ENCODE assay signal across 8 mouse cellular contexts in the genomic region with DNA sequence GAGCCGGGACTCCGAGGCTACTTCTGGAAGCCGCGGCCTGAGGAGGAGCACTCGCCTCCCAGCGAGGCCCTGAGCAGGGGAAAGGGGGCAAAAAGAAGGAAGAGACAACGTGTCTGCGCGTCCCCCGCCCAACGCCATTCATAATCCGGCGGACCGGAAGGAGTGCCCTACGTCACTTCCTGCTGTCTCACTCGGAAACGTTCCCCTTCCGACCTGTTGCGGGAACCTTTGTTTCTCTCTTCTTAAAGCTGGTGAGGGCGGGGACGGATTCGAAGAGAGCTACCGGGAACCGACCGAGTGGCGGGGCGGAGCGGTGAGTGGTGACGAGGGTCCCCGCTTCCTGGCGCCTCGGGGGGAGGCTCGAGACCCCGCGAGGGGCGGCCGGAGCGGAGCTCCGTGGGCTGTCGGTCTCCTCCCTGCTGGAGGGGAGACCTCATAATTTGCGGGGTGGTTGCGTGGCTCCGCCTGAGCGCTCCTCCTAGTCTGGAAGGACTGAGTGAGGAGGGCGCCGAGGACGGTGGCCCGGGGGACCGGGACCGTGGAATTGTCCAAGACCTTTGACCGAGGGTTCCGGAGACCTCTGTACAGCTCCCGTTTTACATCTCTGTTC. TPM values are rescaled to one million over a fixed set of nuclear protein-coding genes. Genes with fewer than 3 reads are reported as not detected.
DNase-seq lines count a peak whose midpoint lies in the region; ATAC-seq lines count a peak whose summit lies in the region.

A gene (plus strand): TSS at position 177 of the 610 bp plus-strand sequence.
A gene (minus strand): TSS at position 370 of the 610 bp plus-strand sequence.

- peak; percentile 91 for DNase-seq in T-cell, adult 2 months (ENCODE audit: low spot score)
- DNase-seq in cerebellum, postnatal 36 days = peak; percentile 91 to 94
- DNase-seq in frontal cortex, postnatal 36 days (ENCODE audit: low spot score in 2 of 2) = peak; percentile 93 to 96
- DNase-seq in left cerebral cortex, adult 11 months (ENCODE audit: low spot score) = peak; percentile 87
- DNase-seq in lung, postnatal 4 days = peak; percentile 93 to 94
- peak; percentile 94 for DNase-seq in retina, postnatal 7 days (ENCODE audit: low read depth, low spot score)
- DNase-seq in urinary bladder, adult 2 months (ENCODE audit: low spot score) = peak; percentile 81

- peaks cover 26% of the 10 kb centered on the region for H3K4me1 ChIP-seq in hindbrain, embryonic 15.5 days (replicated peaks)

- peak within 1 kb of the TSS; percentile 94 for H3K9ac ChIP-seq in hindbrain, embryonic 15.5 days

- H3K36me3 ChIP-seq in hindbrain, embryonic 15.5 days = no peaks in the 10 kb centered on the region

- no peaks in the 10 kb centered on the region for H3K27me3 ChIP-seq in hindbrain, embryonic 15.5 days

- no peaks in the 10 kb centered on the region for H3K9me3 ChIP-seq in hindbrain, embryonic 15.5 days

- H3K4me2 ChIP-seq in hindbrain, embryonic 15.5 days = peak within 1 kb of the TSS; percentile 76

- H3K4me3 ChIP-seq in hindbrain, embryonic 15.5 days = peak within 1 kb of the TSS; percentile 97

- peak; percentile 98 for ATAC-seq in hindbrain, embryonic 15.5 days (ENCODE audit: low FRiP score, low read depth)

- peak within 1 kb of the TSS; percentile 97 for H3K27ac ChIP-seq in hindbrain, embryonic 15.5 days (replicated peaks)

- WGBS in hindbrain, embryonic 15.5 days = under 1% methylated on average over 53 of the region's 53 CpGs

RNA-seq across cellular contexts. Expression of the first gene that starts in this region (rescaled TPM):
- 15.7 and 16.3 TPM in 2 replicates for polyA plus RNA-seq in hindbrain, embryonic 15.5 days (2015; fragmentation: Nextera tagmentation; extraction: Ambion mirVana)
- polyA plus RNA-seq in urinary bladder, adult 2 months (2012; rRNA removed) = 10.8 and 11.1 TPM in 2 replicates

RNA-seq across cellular contexts. Expression of the second gene that starts in this region (rescaled TPM):
- 3.0 and 3.7 TPM in 2 replicates for polyA plus RNA-seq in hindbrain, embryonic 15.5 days (2015; fragmentation: Nextera tagmentation; extraction: Ambion mirVana)
- 5.0 and 5.7 TPM in 2 replicates for polyA plus RNA-seq in urinary bladder, adult 2 months (2012; rRNA removed)

Comparison
In these comparisons a context has a peak if more than half of its experiments do, and no peak if none do; other contexts are left out.
1. Peak in every context shown above with its lines: DNase-seq, ATAC-seq, H3K4me3 ChIP-seq and H3K27ac ChIP-seq.